Mouse (Mus musculus) cerebellum, adult 9-11 months (tissue): ENCODE measurements around the gene Hivep3.

ENCODE experiments used
- DNase-seq: peaks from one replicate; pipeline ENCODE4 v3.0.0; 2022

Hivep3 gene

GRCm38 (mm10) chr4:120063353-120064124 is 330.0 kb downstream of the Hivep3 start:
- DNase-seq: no peak

GRCm38 (mm10) chr4:120064696-120065095 is 331.1 kb downstream of the Hivep3 start, which contains the start of gene AL607142.1:
AL607142.1 (plus strand) TSS chr4:120064996.
- no peak for DNase-seq

- DNase-seq: no peak
Measured at GRCm38 (mm10) chr4:120066841-120067591, 333.4 kb downstream of the Hivep3 start.

GRCm38 (mm10) chr4:120067592-120068235 is 334.1 kb downstream of the Hivep3 start:
- peak; percentile 34 for DNase-seq

- DNase-seq: no peak
Measured at GRCm38 (mm10) chr4:120068883-120069581, 335.4 kb downstream of the Hivep3 start.

- no peak for DNase-seq
Measured at GRCm38 (mm10) chr4:120069582-120069980, 336.0 kb downstream of the Hivep3 start.

GRCm38 (mm10) chr4:120071411-120071810 is 337.8 kb downstream of the Hivep3 start:
- DNase-seq: no peak

GRCm38 (mm10) chr4:120071842-120072507 is 338.4 kb downstream of the Hivep3 start:
- peak; percentile 39 for DNase-seq

- peak; percentile 57 for DNase-seq
Measured at GRCm38 (mm10) chr4:120074061-120074460, 340.5 kb downstream of the Hivep3 start.

GRCm38 (mm10) chr4:120077322-120077721 is 343.7 kb downstream of the Hivep3 start:
- no peak for DNase-seq

GRCm38 (mm10) chr4:120082527-120082926 is 348.9 kb downstream of the Hivep3 start:
- DNase-seq: no peak

GRCm38 (mm10) chr4:120083700-120084099 is 350.1 kb downstream of the Hivep3 start:
- no peak for DNase-seq

- peak; percentile 85 for DNase-seq
Measured at GRCm38 (mm10) chr4:120089536-120089935, 356.0 kb downstream of the Hivep3 start.

GRCm38 (mm10) chr4:120091997-120092783 is 358.6 kb downstream of the Hivep3 start:
- DNase-seq: peak; percentile 59

- no peak for DNase-seq
Measured at GRCm38 (mm10) chr4:120096935-120097334, 363.4 kb downstream of the Hivep3 start.

GRCm38 (mm10) chr4:120101186-120101585 is 367.6 kb downstream of the Hivep3 start:
- DNase-seq: no peak

GRCm38 (mm10) chr4:120104599-120104998 is 371.0 kb downstream of the Hivep3 start:
- peak; percentile 65 for DNase-seq

GRCm38 (mm10) chr4:120106362-120106761 is 372.8 kb downstream of the Hivep3 start:
- peak; percentile 34 for DNase-seq

GRCm38 (mm10) chr4:120107787-120108186 is 374.2 kb downstream of the Hivep3 start:
- DNase-seq: peak; percentile 2

GRCm38 (mm10) chr4:120115516-120115915 is 381.9 kb downstream of the Hivep3 start:
- no peak for DNase-seq

- no peak for DNase-seq
Measured at GRCm38 (mm10) chr4:120116312-120116711, 382.7 kb downstream of the Hivep3 start.
